Mouse (Mus musculus) cerebellum, adult 2 months (tissue): Measurements from ENCODE around the gene Zdhhc23. TPM values are rescaled to one million over a fixed set of nuclear protein-coding genes. Genes with fewer than 3 reads are reported as not detected.
A peak's percentile ranks its signal among the peaks of the same experiment; 100 is the strongest.

Experiments used
- DNase-seq, 2 experiments: peaks; one replicate each; pipeline ENCODE4 v3.0.0; 2021
- H3K27ac ChIP-seq: fragments of 200-500 bp; 2 replicates; pipeline ENCODE4 v1.5.1; 2012; ENCODE audit warnings: low read length, control low read depth, inconsistent platforms; ENCODE audit not compliant: insufficient read depth
- H3K27me3 ChIP-seq: fragments of 200-500 bp; 2 replicates; pipeline ENCODE4 v1.6.1; 2012; ENCODE audit warnings: inconsistent platforms, mild to moderate bottlenecking, low read length, moderate library complexity; ENCODE audit not compliant: control insufficient read depth, insufficient read depth
- H3K4me1 ChIP-seq: fragments of 200-500 bp; 2 replicates; pipeline ENCODE4 v1.6.1; 2011; ENCODE audit warnings: low read length; ENCODE audit not compliant: control insufficient read depth, insufficient read depth
- H3K4me3 ChIP-seq: fragments of 200-500 bp; replicated peaks from 2 replicates; pipeline ENCODE3; 2011; ENCODE audit warnings: mild to moderate bottlenecking, low read depth, low read length, control low read depth; ENCODE audit not compliant: insufficient read depth
- CTCF ChIP-seq: fragments of 200-500 bp; IDR thresholded peaks from 2 replicates; pipeline ENCODE4 v1.5.1; 2011; ENCODE audit warnings: low read depth, mild to moderate bottlenecking, control low read depth, low read length, moderate library complexity, borderline replicate concordance; ENCODE audit not compliant: insufficient read depth
- POLR2A ChIP-seq: fragments of 200-500 bp; IDR thresholded peaks from 2 replicates; pipeline ENCODE4 v1.6.1; 2011; ENCODE audit warnings: low read length, control low read depth, borderline replicate concordance; ENCODE audit not compliant: insufficient read depth
- WGBS: fragments of 180-500 bp; shearing (Covaris S2); methylation state at CpG from one replicate; pipeline ENCODE4 v1.1.7; 2018; 5-methylcytosine and 5-hydroxymethylcytosine counted together
- polyA plus RNA-seq: library from polyadenylated mRNA; depleted of rRNA; stranded (reverse); fragments of >200 nt; gene quantifications from 2 replicates; pipeline ENCODE4 v1.2.3, GENCODE M21; 2012

Gene Zdhhc23
- polyA plus RNA-seq, 1 experiment: 1.9 TPM

DNA sequence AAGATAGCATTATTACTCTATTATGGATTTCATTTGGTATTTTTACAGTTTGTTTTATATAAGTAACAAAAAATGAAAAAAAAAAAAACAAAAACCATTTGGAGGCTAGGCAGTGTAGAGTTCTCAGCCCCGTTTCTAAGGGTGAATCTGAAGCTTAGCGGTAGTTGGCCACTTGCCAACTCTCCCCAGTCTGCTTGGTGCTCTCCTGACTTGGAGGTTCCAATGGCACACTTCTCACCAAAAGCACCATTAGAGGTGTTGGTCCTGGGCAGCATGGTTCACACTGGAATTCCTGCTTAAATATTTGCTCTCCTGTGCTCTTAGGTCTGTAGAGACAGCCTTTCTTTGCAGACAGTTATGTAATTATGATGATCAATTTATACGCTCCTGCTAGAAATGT lies 44.2 kb downstream of the Zdhhc23 start:
- H3K4me1 ChIP-seq: peaks cover 10% of the 10 kb centered on the region
- TF ChIP-seq CTCF (no peak), POLR2A (no peak)
- H3K27me3 ChIP-seq: no peaks in the 10 kb centered on the region
- WGBS: 34% methylated on average over 3 of the region's 3 CpGs
- H3K27ac ChIP-seq: no peak overlapping the region
- no peak overlapping the region for H3K4me3 ChIP-seq
- peak; percentile 23 to 38 for DNase-seq

DNA sequence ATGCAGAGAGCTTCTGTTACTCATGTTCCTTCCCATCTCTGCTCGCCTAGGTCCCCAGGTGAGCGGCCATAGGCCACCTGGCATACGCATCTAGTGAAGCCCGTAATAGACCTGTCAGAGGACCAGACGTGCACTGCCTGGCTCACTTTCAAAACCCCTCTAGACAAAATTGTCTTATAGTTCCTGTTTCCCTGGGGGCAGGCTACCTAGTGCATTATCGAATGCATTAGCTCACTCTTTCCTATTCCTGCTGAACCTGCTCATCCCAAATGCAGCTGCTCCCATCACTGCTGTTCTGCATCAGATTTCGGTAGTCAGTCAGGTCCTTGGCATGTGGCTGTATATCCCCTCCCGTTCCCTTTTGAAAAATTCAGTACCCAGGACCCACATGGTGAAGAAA lies 44.7 kb downstream of the Zdhhc23 start:
- Histone ChIP-seq H3K4me1 (peaks cover 10% of the 10 kb centered on the region), H3K27ac (no peak overlapping the region), H3K27me3 (no peaks in the 10 kb centered on the region), H3K4me3 (no peak overlapping the region)
- TF ChIP-seq POLR2A (no peak), CTCF (no peak)
- 42% methylated on average over 8 of the region's 8 CpGs for WGBS
- DNase-seq: no peak

GRCm38 (mm10) chr16:43933041-43933440 lies 46.5 kb downstream of the Zdhhc23 start:
- Histone ChIP-seq H3K27ac (no peak overlapping the region), H3K4me3 (no peak overlapping the region), H3K27me3 (no peaks in the 10 kb centered on the region), H3K4me1 (peaks cover 10% of the 10 kb centered on the region)
- no peak for DNase-seq
- TF ChIP-seq POLR2A (no peak), CTCF (no peak)
- 92% methylated on average over 6 of the region's 6 CpGs for WGBS

- no peak overlapping the region for H3K4me3 ChIP-seq
- H3K4me1 ChIP-seq: peaks cover 10% of the 10 kb centered on the region
- no peak for TF ChIP-seq POLR2A
- no peak for TF ChIP-seq CTCF
- H3K27me3 ChIP-seq: no peaks in the 10 kb centered on the region
- WGBS: 71% methylated on average over 7 of the region's 7 CpGs
- DNase-seq: no peak
- no peak overlapping the region for H3K27ac ChIP-seq
Measured at GRCm38 (mm10) chr16:43932319-43932718, 47.3 kb downstream of the Zdhhc23 start.

DNA sequence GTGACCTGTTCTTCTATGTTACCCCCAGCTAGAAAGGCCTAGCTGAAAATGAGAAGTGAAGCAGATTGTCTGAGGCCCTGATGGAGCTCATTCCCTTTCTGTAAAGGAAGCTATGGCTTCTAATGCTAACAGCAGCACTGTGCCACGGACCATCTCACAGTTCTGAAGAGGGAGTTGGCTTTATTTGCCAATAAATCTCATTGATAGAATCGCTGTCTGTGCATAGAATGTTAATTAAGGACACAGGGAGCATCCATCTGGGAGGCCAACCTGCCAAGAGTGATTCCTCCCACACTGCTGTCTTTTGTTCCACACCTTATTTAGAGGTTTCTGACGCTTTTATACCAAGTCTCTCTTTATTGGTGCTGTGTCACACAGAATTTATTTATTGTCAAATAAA lies 48.1 kb downstream of the Zdhhc23 start:
- Histone ChIP-seq H3K4me3 (no peak overlapping the region), H3K27me3 (no peaks in the 10 kb centered on the region), H3K27ac (no peak overlapping the region), H3K4me1 (peaks cover 10% of the 10 kb centered on the region)
- WGBS: 14% methylated on average over 3 of the region's 3 CpGs
- TF ChIP-seq POLR2A (no peak), CTCF (no peak)
- DNase-seq: no peak

DNA sequence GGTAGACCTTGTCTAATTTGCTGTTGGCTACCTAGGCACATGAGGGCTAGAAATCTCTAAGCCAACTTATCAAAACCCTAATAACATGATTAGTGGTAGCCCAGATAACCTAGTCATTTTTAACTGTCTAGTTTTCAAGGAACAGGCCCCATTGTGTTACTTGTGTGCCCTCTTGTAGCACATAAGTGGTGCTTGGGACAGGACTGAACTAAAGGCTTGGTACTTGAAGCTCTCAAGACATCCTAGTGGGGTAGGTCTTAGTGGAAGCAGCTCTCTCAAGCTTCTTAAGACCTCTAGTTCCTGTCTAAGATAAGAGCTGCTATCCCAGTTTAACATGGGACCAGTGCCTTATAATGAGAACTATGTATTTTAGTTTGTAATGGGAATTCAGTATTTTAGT lies 49.0 kb downstream of the Zdhhc23 start:
- Histone ChIP-seq H3K4me1 (peaks cover 7% of the 10 kb centered on the region), H3K4me3 (no peak overlapping the region), H3K27me3 (no peaks in the 10 kb centered on the region), H3K27ac (no peak overlapping the region)
- TF ChIP-seq CTCF (no peak), POLR2A (no peak)
- no peak for DNase-seq

DNA sequence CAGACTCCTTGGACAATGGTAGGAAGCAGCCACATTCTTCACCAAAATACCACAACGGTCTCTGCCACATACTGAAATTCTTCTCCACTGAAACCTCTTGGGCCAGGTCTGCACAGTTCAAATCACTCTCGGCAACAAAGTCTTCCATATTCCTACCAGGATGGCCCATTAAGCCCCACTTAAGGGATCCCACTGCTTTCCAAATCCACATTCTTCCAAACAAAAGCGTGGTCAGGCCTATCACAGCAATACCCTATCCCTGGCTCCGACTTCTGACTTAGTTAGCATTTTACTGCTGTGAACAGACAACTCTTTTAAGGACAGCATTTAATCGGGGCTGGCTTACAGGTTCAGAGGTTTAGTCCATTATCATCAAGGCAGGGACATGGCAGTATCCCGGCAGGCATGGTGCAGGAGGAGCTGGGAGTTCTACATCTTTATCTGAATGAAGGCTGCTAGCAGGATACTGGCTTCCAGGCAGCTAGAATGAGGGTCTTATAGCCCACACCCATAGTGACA lies 53.2 kb downstream of the Zdhhc23 start, which contains the start of gene Qtrt2:
TSS of gene Qtrt2 (minus strand) at position 469 of the 519 bp plus-strand sequence.
- no peak for DNase-seq
- Histone ChIP-seq H3K27ac (no peak within 1 kb of the TSS), H3K27me3 (no peaks in the 10 kb centered on the region), H3K4me1 (peaks cover 2% of the 10 kb centered on the region; the same call in 1 of the 2 replicates), H3K4me3 (no peak within 1 kb of the TSS)
- 83% methylated on average over 6 of the region's 6 CpGs for WGBS
- no peak for TF ChIP-seq CTCF
- no peak for TF ChIP-seq POLR2A

DNA sequence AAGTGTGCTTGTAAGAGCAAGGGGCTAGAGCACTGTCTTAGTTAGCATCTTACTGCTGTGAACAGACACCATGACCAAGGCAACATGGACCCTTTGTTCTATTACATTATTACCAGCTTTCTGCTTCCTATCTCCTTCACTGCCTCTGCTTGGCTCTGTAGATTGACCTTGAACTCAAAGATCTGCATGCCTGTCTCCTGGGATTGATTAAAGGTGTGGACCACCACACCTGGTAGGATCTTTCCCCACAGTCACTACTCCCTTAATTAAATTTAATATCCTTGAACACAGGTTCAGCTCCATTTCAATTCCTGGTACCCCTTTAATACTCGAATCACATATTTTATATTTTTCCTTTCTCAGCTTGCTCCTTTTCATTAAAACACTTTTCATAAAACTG lies 53.7 kb downstream of the Zdhhc23 start:
- Histone ChIP-seq H3K4me1 (no peaks in the 10 kb centered on the region), H3K4me3 (no peak overlapping the region), H3K27ac (no peak overlapping the region), H3K27me3 (no peaks in the 10 kb centered on the region)
- no peak for DNase-seq
- WGBS: 98% methylated on average over 1 of the region's 1 CpGs
- TF ChIP-seq CTCF: no peak
- no peak for TF ChIP-seq POLR2A
